Mouse (Mus musculus) spleen, postnatal 4 days (tissue): ENCODE data around the gene Zc3hav1.

Experiments
- DNase-seq, 2 experiments: peaks; one replicate each; pipeline ENCODE4 v3.0.0; 2022; ENCODE audit warnings: low spot score in 2 of 2

The Zc3hav1 gene

DNA sequence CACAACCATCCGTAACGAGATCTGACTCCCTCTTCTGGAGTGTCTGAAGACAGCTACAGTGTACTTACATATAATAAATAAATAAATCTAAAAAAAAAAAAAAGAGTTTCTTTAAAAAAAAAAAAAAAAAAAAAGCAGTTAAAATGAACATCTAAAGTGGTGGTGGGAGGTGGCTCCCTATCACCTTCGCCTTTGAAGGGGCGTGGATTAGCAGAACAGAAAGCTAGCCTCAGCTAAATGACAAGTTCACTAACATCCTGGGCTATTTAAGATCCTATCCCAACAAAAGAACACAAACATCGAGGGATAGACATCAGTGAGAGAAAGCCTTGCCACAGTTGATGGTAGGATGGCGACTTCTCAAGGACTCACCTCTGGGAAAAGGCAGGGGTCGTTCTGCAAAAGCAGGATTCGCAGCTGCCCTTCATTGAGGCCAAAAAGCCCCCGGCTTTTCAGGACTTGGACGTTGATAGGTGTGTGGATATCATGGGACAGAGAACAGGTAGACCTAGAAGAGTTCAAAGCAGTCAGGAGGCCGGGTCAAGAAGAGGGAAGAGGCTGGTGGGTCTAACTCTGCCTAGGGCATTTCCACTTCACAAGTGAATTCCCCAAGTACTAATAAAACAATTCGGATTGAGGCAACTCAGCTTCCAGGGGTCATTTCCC lies 56.7 kb downstream of the Zc3hav1 start:
- DNase-seq = no peak

DNA sequence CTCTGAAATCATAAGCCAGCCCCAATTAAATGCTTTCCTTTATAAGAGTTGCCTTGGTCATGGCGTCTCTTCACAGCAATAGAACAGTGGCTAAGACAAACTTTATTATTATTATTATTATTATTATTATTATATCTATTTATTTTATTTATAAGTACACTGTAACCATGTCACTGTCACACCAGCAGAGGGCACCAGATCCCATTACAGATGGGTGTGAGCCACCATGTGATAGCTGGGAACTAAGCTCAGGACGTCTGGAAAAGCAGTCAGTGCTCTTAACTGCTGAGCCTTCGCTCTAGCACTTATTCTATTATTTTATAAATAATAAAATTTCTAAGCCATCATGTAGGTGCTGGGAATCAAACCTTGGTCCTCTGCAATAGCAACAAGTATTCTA lies 60.7 kb downstream of the Zc3hav1 start:
- DNase-seq = no peak

DNA sequence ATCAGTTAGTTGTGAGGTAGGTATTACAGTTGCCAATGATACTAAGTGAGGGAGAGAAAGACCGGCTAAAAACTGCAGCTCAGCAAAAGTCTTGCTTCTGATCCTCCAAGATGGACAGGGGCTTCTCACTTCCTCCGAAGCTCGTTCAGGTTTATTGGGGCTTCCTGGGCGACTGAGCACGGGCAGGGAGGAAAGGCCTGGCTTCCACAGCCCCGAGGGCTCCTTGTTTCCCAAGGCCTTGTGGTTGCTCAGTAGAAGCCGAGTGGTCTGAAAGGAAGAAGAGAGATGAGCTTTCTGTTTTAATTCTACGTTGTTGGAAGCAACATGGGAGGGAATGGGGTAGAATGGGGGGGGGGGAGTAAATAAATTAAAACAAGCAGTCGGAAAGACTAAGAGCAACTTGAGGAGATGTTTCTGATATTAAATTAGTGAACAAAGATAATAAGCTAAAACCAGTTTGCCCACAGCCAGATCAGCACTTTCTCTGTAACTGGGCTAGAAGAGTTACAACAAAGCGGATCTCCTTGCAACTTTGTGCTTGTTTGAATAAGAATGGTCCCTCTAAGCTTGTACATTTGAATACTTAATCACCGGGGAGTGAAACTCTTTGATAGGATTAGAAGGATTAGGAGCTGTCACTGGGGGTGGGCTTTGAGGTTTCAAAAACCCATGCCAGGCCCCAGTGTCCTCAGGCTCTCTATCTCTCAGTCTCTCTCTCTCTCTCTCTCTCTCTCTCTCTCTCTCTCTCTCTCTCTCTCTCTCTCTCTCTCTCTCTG lies 61.3 kb downstream of the Zc3hav1 start:
- no peak for DNase-seq

DNA sequence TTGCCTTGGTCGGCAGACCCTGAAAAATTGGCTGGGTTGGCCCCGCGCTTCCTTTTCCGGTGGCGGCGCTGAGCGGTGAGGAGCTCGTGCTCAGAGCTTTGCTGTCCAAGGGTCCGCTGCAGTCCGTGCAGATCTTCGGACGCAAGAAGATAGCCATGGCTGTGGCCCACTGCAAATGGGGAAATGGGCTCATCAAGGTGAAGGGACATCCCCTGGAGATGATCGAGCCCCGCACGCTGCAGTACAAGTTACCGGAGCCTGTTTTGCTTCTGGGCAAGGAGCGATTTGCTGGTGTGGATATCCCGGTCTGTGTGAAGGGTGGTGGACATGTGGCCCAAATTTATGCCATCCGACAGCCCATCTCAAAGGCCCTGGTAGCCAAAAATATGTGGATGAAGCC lies 70.0 kb downstream of the Zc3hav1 start:
- DNase-seq = no peak

DNA sequence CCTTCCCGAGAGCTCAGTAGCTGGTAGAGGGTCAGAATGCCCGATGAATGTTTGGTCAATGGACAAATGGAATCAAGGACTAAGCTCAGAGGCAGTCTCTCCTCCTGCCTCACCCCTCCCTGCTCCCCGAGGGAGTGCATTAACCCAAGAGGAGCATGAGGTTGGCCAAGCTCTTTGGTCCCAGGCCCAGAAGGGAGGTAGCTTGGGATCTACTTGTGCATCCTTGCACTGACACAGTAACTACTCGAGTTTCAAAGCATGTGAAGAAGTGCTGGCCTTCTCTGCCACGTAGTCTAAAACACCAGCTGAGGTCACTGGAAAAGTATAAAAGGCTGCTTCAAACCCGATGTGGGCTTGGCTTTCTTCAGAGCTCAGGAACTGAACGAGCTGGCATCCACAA lies 89.9 kb downstream of the Zc3hav1 start:
- DNase-seq = no peak

DNA sequence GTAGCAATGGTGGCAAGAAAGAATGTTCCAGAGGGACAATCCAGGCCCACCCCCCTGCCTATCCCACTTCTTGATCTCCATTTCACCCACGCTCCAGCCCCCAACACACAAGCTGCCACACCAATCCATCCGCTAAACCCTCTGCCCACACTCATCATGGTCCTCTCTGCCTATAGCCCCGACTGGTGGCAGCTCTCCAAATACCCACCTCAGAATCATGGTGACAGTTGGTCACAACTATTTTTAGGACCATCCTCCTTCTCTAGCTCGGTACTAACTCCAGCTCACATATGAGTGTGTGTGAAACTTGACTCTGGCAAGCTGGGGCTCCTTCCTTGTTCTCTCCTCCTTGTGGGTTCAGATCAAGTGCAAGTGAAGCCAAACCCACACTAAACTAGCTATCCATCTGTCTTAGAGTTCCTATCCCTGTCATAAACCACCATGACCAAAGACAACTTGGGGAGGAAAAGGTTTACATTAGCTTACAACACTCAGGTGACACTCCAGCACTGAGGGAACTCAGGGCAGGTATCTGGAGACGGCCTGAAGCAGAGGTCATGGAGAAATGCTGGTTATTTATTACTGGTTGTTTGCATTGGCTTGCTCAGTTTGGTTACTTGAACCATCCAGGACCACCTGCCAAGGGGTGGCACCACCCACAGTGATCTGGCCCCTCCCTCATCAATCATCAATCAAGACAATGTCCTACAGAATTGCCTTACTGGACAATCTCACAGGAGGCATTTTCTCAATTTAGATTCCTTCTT lies 90.8 kb downstream of the Zc3hav1 start:
- DNase-seq = no peak

DNA sequence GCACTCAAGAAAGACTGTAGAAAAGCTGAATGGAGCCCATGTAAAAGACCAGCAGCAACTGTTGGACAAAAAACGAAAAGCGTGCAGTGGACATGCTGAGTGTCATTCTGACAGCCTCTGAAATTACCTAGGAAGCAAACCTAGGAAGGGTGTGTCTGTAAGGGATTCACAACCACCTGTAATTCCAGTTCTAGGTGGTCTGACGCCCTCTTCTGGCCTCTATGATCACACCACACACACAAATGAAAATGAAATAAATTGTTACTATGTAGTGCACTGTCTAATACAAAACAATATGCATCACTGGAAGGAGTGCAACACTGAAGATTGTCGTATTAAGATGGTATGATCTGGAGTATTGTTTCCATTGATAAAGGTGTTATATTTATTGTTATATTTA lies 92.5 kb downstream of the Zc3hav1 start:
- no peak for DNase-seq

DNA sequence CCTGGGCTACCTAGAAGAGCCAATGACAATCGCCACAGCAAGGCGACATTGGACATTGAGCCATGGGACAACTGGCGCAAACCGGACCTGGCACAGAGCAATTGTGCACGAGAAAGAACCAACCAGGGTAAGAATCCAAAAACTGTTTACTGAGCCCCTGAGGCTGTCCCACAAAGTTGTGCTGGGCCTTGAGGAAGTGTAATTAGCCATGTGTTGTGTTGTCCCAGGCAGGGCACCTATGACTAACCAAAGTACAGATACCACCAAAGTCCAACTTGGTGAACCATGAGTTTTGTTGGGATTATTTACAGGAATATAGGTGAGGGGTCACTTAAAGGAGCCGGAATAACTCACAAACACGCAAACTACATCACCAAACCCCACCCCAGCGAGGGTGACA lies 96.9 kb downstream of the Zc3hav1 start:
- DNase-seq = no peak

DNA sequence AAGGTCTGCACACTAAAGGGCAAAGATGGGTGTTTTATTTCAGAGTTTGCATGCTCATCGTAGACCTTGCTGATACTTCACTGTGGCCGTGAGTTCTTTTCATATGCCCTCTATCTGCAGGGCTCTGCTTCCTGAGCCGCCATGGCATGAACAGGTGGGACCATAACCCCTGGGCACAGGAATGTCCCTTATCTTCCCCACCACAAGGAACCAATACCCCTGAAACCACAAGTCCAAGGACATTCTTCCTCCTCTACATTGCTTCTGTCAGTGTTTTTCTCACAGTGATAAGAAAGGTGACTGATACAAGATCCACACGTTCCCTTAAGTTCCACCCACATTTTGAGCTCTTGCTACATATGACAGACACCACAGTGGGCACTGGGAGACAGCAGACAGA lies 97.6 kb downstream of the Zc3hav1 start:
- no peak for DNase-seq

DNA sequence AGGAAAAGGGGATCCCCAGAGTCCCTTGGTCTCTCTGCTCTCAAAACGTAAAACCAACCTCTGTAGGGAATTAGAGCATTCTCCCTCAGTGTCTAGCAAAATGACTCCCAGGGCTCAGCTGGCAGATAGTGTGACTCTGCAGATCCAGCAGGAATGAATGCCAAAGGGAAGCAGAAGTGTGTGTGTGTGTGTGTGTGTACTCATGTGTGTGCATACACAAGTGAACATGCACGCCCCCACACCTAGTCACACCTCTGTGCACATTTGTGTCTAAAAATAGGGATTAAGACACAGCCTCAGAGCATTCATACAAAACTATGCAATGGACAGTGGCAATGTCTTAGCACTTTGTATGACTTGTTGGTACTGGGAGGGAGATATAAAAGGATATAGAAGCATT lies 98.6 kb downstream of the Zc3hav1 start:
- DNase-seq = no peak
